Mouse (Mus musculus): ENCODE data around the gene Gng7. TPM values are rescaled to one million over a fixed set of nuclear protein-coding genes. Genes with fewer than 3 reads are reported as not detected.
A peak's percentile ranks its signal among the peaks of the same experiment; 100 is the strongest.

Gene Gng7
- polyA plus RNA-seq, 1 experiment from 2014 or later, result 1.5 TPM

DNA sequence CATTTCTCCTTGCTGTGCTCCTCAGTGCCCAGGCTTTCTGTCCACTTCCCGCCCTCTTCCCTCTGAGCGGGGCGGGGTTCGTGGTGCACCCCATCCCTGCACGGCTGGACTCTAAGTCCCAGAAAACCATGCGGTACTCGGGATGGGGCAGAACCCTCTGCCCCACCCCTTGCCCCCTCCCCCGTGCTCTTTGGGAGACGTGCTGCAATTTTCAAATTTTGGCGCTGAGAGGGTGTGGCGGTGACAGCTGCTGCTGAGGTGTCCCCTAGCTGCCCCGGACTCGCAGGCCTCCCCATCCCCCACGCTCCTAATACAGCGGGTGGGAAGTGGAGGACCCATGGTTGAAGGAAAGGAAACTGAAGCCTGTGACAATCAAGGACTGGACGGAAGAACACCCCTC lies 92.8 kb downstream of the Gng7 start:
- Histone ChIP-seq H3K4me1 (replicated peaks) (peaks cover 24% of the 10 kb centered on the region), H3K4me3 (peak overlapping the region; percentile 43), H3K9ac (peak overlapping the region; percentile 63), H3K27ac (ENCODE audit: poor library complexity, severe bottlenecking) (no peak overlapping the region), H3K9me3 (replicated peaks) (no peaks in the 10 kb centered on the region), H3K36me3 (no peaks in the 10 kb centered on the region), H3K27me3 (replicated peaks) (no peaks in the 10 kb centered on the region), H3K4me2 (peak overlapping the region; percentile 72)
- ATAC-seq (ENCODE audit: insufficient number of reproducible peaks, low FRiP score), result peak; percentile 30; the same call in 1 of the 2 replicates
- WGBS, result 3% methylated on average over 16 of the region's 16 CpGs

DNA sequence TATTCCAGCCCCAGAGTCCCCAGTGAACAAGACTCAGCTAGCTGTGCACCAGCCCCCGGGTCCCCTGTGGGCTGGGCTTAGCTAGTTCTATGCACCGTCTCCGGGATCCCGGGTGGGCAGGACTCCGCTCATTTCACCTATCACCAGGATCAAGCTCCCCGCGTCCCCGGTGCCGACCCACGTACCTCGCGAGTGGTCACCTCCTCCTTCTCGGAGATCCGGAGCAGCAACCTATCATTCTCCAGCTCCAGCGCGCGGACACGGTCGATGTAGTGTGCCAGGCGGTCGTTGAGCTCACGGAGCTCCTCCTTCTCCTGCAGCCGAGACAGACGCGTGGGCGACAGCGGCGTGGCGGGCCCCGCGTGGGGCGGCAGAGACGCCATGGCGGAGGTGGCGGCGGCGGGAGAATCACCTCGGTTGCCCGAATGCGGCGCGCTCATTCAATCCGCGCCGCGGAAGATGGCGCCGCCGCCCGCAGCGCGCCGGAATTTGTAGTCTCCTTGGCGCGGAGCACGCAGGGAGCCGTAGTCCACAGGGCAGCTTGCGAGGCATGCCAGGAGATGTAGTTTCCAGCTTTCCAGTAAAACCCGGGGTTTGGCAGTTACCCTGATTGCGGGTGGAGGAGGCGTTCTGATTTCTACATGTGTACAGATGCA lies 96.8 kb downstream of the Gng7 start, which contains the start of gene Lmnb2:
Lmnb2 (minus strand) TSS at position 467 of the 656 bp plus-strand sequence.
- peak within 1 kb of the TSS; percentile 96 for H3K4me3 ChIP-seq
- peaks cover 24% of the 10 kb centered on the region for H3K36me3 ChIP-seq
- H3K4me2 ChIP-seq, result peak within 1 kb of the TSS; percentile 98
- H3K27ac ChIP-seq (ENCODE audit: poor library complexity, severe bottlenecking), result peak within 1 kb of the TSS; percentile 50; the same call in 1 of the 2 replicates
- no peaks in the 10 kb centered on the region for H3K9me3 ChIP-seq (replicated peaks)
- ATAC-seq (ENCODE audit: insufficient number of reproducible peaks, low FRiP score), result 0 out of 2 replicates have a peak, but pooled peaks have one; percentile 20
- H3K9ac ChIP-seq, result peak within 1 kb of the TSS; percentile 92
- under 1% methylated on average over 61 of the region's 61 CpGs for WGBS
- H3K4me1 ChIP-seq (replicated peaks), result peaks cover 44% of the 10 kb centered on the region
- H3K27me3 ChIP-seq (replicated peaks), result no peaks in the 10 kb centered on the region

DNA sequence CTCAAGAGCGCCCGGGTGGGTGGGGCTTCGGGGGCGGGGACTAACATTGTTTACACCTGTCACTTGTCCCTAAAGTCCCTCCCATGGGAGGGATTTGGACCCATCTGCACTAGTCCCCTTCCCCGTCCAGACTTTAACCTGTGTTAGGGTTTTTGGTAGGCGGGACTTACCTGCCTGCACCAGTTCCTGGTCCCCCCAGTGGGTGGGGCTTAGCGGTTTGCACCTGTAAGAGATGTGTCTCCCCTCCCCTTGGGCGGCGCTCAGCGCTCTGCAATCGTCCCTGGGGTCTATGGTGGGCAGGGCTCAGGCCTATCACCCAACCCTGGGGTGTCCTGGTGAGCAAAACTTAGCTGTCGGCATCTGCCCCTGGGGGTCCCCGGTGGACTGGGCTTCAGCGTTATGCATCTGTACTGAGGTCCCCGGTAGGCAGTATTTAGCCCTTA lies 97.4 kb downstream of the Gng7 start:
- WGBS, result under 1% methylated on average over 15 of the region's 15 CpGs
- Histone ChIP-seq H3K9me3 (replicated peaks) (no peaks in the 10 kb centered on the region), H3K4me3 (peak overlapping the region; percentile 96), H3K36me3 (peaks cover 27% of the 10 kb centered on the region), H3K4me1 (replicated peaks) (peaks cover 42% of the 10 kb centered on the region), H3K9ac (peak overlapping the region; percentile 92), H3K27me3 (replicated peaks) (no peaks in the 10 kb centered on the region), H3K27ac (ENCODE audit: poor library complexity, severe bottlenecking) (peak overlapping the region; percentile 50; the same call in 1 of the 2 replicates), H3K4me2 (peak overlapping the region; percentile 98)
- ATAC-seq (ENCODE audit: insufficient number of reproducible peaks, low FRiP score), result peak; percentile 36

- no peaks in the 10 kb centered on the region for H3K9me3 ChIP-seq (replicated peaks)
- H3K27ac ChIP-seq (ENCODE audit: poor library complexity, severe bottlenecking), result no peak overlapping the region
- no peak for ATAC-seq (ENCODE audit: insufficient number of reproducible peaks, low FRiP score)
- H3K4me1 ChIP-seq (replicated peaks), result peaks cover 31% of the 10 kb centered on the region
- peaks cover 44% of the 10 kb centered on the region for H3K36me3 ChIP-seq
- no peak overlapping the region for H3K4me3 ChIP-seq
- H3K27me3 ChIP-seq (replicated peaks), result no peaks in the 10 kb centered on the region
- WGBS, result 87% methylated on average over 4 of the region's 4 CpGs
- H3K9ac ChIP-seq, result no peak overlapping the region
- H3K4me2 ChIP-seq, result no peak overlapping the region
Measured at GRCm38 (mm10) chr10:80915736-80916135, 99.0 kb downstream of the Gng7 start.

- Histone ChIP-seq H3K4me3 (no peak overlapping the region), H3K9ac (no peak overlapping the region), H3K4me2 (no peak overlapping the region), H3K9me3 (replicated peaks) (no peaks in the 10 kb centered on the region), H3K36me3 (peaks cover 48% of the 10 kb centered on the region), H3K27me3 (replicated peaks) (no peaks in the 10 kb centered on the region), H3K27ac (ENCODE audit: poor library complexity, severe bottlenecking) (no peak overlapping the region), H3K4me1 (replicated peaks) (peaks cover 31% of the 10 kb centered on the region)
- WGBS, result 69% methylated on average over 2 of the region's 2 CpGs
- no peak for ATAC-seq (ENCODE audit: insufficient number of reproducible peaks, low FRiP score)
Measured at GRCm38 (mm10) chr10:80915260-80915659, 99.5 kb downstream of the Gng7 start.

- no peaks in the 10 kb centered on the region for H3K27me3 ChIP-seq (replicated peaks)
- H3K36me3 ChIP-seq, result peaks cover 58% of the 10 kb centered on the region
- H3K4me3 ChIP-seq, result no peak overlapping the region
- no peak overlapping the region for H3K27ac ChIP-seq (ENCODE audit: poor library complexity, severe bottlenecking)
- H3K9me3 ChIP-seq (replicated peaks), result no peaks in the 10 kb centered on the region
- H3K4me1 ChIP-seq (replicated peaks), result peaks cover 31% of the 10 kb centered on the region
- H3K4me2 ChIP-seq, result no peak overlapping the region
- ATAC-seq (ENCODE audit: insufficient number of reproducible peaks, low FRiP score), result no peak
- WGBS, result 90% methylated on average over 5 of the region's 5 CpGs
- peak overlapping the region; percentile 24; the same call in 1 of the 2 replicates for H3K9ac ChIP-seq
Measured at GRCm38 (mm10) chr10:80914253-80914656, 100.5 kb downstream of the Gng7 start.

DNA sequence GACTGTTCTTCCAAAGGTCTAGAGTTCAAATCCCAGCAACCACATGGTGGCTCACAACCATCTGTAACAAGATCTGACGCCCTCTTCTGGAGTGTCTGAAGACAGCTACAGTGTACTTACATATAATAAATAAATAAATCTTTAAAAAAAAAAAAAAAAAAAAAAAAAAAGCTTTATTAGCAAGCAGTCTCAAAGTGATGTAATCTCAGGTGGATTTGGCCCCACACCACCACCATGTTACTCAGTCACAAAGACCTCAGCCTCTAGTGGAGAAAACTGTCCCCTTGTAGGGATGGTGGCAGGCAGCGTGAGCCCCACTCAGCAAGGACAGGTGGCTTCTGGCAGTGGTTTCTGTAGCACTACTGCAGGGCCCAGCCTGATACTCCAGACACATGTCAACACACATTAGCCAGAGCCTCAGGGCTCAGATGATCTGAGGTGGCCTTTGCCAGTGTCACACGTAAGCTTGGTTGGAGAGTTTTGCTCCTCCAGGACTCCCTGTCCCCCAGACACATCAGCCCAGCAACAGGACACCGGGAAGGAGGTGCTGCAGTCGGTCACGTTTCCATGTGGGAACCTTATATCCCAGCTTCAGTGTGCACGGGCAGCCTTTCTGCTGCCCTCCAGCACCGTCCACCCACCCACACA lies 101.3 kb downstream of the Gng7 start:
- peaks cover 66% of the 10 kb centered on the region for H3K36me3 ChIP-seq
- 86% methylated on average over 7 of the region's 8 CpGs for WGBS
- no peak overlapping the region for H3K27ac ChIP-seq (ENCODE audit: poor library complexity, severe bottlenecking)

DNA sequence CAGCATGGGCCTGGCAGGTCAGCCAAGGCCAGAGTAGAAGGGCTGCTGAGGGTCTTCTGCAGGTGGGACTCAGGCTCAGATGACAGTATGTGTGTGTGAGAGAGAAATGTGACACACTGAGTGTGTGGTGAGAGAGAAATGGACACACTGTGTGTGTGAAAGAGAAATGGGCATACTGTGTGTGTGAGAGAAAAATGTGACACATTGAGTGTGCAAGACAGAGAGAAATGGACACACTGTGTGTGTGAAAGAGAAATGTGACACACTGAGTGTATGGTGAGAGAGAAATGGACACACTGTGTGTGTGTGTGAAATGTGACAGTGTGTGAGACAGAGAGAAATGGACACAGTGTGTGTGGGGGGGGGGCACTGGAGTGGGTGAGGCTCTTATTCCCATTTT lies 102.9 kb downstream of the Gng7 start:
- Histone ChIP-seq H3K27me3 (replicated peaks) (no peaks in the 10 kb centered on the region), H3K4me1 (replicated peaks) (peaks cover 24% of the 10 kb centered on the region), H3K4me2 (no peak overlapping the region), H3K9me3 (replicated peaks) (no peaks in the 10 kb centered on the region), H3K36me3 (peaks cover 82% of the 10 kb centered on the region), H3K27ac (ENCODE audit: poor library complexity, severe bottlenecking) (no peak overlapping the region), H3K9ac (no peak overlapping the region), H3K4me3 (no peak overlapping the region)
- no peak for ATAC-seq (ENCODE audit: insufficient number of reproducible peaks, low FRiP score)

More for the DNA sequence above, 101.3 kb downstream of the Gng7 start:
- no peak for ATAC-seq (ENCODE audit: insufficient number of reproducible peaks, low FRiP score)
- Histone ChIP-seq H3K4me2 (no peak overlapping the region), H3K9ac (no peak overlapping the region), H3K4me3 (no peak overlapping the region), H3K9me3 (replicated peaks) (no peaks in the 10 kb centered on the region), H3K27me3 (replicated peaks) (no peaks in the 10 kb centered on the region), H3K4me1 (replicated peaks) (peaks cover 31% of the 10 kb centered on the region)

GRCm38 (mm10) chr10:80911354-80911753 lies 103.4 kb downstream of the Gng7 start:
- no peak overlapping the region for H3K9ac ChIP-seq
- no peak overlapping the region for H3K4me2 ChIP-seq
- no peak for ATAC-seq (ENCODE audit: insufficient number of reproducible peaks, low FRiP score)
- H3K27ac ChIP-seq (ENCODE audit: poor library complexity, severe bottlenecking), result no peak overlapping the region
- H3K36me3 ChIP-seq, result peaks cover 84% of the 10 kb centered on the region
- no peaks in the 10 kb centered on the region for H3K9me3 ChIP-seq (replicated peaks)
- H3K27me3 ChIP-seq (replicated peaks), result no peaks in the 10 kb centered on the region
- no peak overlapping the region for H3K4me3 ChIP-seq
- WGBS, result 90% methylated on average over 4 of the region's 4 CpGs
- H3K4me1 ChIP-seq (replicated peaks), result peaks cover 19% of the 10 kb centered on the region

GRCm38 (mm10) chr10:80909375-80910162 lies 105.2 kb downstream of the Gng7 start:
- 94% methylated on average over 22 of the region's 22 CpGs for WGBS
- Histone ChIP-seq H3K4me3 (no peak overlapping the region), H3K4me2 (no peak overlapping the region), H3K9ac (no peak overlapping the region), H3K4me1 (replicated peaks) (peaks cover 12% of the 10 kb centered on the region), H3K27ac (ENCODE audit: poor library complexity, severe bottlenecking) (no peak overlapping the region), H3K36me3 (peaks cover 90% of the 10 kb centered on the region), H3K27me3 (replicated peaks) (no peaks in the 10 kb centered on the region), H3K9me3 (replicated peaks) (no peaks in the 10 kb centered on the region)
- ATAC-seq (ENCODE audit: insufficient number of reproducible peaks, low FRiP score), result no peak

DNA sequence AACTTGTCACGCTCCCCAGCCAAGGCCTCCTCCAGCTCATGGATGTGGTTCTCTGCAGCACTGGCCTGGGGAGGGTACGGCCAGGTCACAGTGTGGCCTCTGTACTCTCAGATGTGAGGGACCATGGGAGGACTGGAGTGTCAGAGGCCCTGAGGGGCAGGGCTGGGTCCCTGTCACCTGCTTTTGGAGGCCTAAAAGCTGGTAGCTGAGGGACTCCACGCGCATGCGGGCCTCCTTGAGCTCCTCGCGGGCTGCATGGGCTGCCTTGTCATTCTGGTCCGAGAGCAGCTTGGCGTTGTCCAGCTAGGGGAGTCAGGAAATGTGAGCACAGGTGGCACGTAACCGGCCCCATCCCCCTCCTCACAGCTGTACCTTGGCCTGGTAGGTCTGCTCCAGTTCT lies 110.0 kb downstream of the Gng7 start:
- H3K4me2 ChIP-seq, result no peak overlapping the region
- 93% methylated on average over 11 of the region's 11 CpGs for WGBS
- no peak overlapping the region for H3K27ac ChIP-seq (ENCODE audit: poor library complexity, severe bottlenecking)
- peaks cover 80% of the 10 kb centered on the region for H3K36me3 ChIP-seq
- no peak for ATAC-seq (ENCODE audit: insufficient number of reproducible peaks, low FRiP score)
- no peak overlapping the region for H3K4me3 ChIP-seq
- H3K4me1 ChIP-seq (replicated peaks), result peaks cover 10% of the 10 kb centered on the region
- no peaks in the 10 kb centered on the region for H3K27me3 ChIP-seq (replicated peaks)
- H3K9me3 ChIP-seq (replicated peaks), result no peaks in the 10 kb centered on the region
- H3K9ac ChIP-seq, result no peak overlapping the region

Data from heart, embryonic 12.5 days (tissue).